Mouse (Mus musculus) mouse embryonic stem cell (cell line): Measurements from ENCODE around the gene Rufy4.

ENCODE experiments used
- in situ Hi-C, 2 experiments: fragments of 300-500 bp; cut with MboI; formaldehyde crosslinking; loops; 1 replicate in 1 of 2; 3 replicates in 1 of 2; pipeline ENCODE4 v1.14.3; 2019 to 2020; ENCODE audit warnings: low sequenced_read_pairs in 2 of 2, low pct_unique_long_range_greater_than_20kb in 1 of 2, mixed read lengths in 1 of 2; ENCODE audit not compliant: unreplicated experiment in 1 of 2

Rufy4 gene

DNA sequence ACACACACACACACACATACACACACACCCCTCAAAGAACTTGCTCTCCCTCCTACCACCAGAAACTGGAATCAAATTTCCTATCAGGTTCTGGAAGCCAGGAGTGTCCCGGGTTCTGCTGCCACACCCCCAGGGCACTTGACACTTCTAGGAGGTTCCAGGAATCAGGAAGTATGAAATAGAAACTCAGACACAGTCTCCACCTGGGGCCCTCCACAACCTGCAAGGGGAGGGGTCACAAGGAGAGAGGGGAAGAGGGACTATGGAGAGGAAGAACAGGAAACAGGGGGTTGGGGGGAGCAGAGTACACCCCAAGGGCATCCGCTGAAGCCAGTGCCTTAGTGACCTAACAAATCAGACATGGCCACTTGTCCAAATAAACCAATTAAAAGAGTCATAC, 56.1 kb downstream of the Rufy4 start:
- in situ Hi-C loops: no loop called here

DNA sequence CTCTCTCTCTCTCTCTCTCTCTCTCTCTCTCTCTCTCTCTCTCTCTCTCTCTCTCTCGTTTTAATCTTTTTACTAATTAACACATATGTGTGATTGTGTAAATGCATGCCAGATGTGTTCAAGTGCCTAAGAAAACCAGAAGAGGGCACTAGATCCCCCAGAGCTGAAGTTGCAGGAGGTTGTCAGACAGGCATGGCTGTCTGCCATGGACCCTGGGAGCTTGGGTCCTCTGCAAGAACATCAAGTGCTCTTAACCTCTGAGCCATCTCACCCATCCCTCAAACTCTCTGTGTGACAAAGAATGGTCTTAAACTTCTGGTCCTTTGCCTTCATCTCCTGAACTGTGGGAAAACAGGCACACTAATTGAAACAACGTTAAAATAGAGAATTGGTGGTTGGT, 57.7 kb downstream of the Rufy4 start:
- in situ Hi-C loops: no loop called here

DNA sequence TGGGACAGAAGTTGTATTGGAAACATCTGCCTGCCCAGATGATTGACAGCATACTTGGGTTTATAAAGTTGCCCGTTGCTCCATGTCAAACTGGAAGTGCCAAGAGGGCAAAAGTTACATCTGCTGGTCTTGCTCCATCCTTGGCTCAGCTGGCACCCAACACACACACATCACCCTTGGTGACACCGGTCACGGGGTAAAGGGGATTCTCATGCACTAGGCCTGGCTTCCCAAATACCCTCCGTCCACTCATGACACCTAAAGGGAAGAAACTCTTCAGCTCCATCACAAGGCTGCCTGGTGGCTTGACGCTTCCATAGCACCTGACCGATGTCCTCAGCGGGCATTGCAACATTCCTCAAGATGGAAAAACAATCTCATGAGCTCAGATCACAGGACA, 65.1 kb downstream of the Rufy4 start:
- in situ Hi-C loops: loop anchor here in 1 of 2 experiments (10.0 kb wide), 1 partner anchor 286 kb away; no protein-coding TSS in a partner anchor

DNA sequence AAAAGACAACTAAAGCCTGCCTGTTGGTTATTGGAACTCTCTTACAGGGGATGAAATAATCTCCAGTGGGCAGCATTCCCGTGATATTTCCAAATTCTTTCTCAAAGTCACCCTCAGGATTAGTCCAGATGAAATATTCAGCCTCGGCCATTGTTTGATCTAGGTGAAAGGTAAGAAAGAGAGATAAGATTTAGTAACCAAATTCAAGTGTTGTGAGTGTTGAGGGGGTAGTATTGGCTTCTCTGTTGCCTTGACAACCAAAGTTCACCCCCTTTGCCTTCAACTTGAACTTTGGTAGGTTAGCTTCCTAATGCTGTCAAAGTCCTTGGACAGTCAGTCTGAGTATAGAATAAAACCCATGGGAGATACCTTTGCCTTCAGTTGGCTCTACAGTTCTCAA, 67.4 kb downstream of the Rufy4 start:
- in situ Hi-C loops: loop anchor here in 1 of 2 experiments (10.0 kb wide), 1 partner anchor 288 kb away; no protein-coding TSS in a partner anchor

DNA sequence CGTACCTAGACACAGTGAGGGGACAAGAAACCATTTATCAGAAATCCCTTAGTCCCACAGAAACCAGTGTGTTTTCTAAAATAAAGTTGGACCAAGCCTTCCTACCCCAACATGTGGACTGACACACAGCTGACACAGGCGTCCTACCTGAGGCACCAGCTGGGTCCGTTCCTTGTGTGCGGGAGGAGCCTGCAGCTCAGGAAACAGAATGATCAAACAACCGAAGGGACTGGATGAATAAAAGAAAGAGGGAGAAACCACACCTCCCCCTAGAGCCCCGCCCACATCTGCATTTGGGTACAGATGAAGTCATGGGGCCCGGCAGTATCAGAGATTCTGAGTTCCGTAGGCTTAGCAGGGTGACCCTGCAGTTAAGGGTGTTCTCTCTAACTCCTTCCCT, 69.1 kb downstream of the Rufy4 start, which contains the start of gene Cxcr1:
TSS of gene Cxcr1 (minus strand) at position 187 of the 400 bp plus-strand sequence.
- in situ Hi-C loops: loop anchor here in 1 of 2 experiments (10.0 kb wide), 1 partner anchor 290 kb away; no protein-coding TSS in a partner anchor

DNA sequence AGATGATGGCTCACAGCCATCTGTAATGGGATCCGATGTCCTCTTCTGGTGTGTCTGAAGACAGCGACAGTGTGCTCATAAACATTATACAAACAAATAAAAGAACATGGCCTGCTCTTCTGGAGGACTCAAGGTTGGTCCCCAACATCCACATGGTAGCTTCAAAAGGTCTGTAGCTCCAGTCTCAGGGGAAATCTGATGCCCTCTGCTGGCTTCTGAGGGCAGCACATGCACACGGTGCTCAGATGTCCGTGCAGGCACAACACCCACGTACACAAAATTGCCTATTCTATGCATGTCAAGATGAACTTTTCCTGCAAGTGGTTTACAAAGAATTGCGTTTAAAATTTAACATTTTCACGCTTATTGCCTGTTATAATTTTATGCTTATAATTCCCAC, 70.6 kb downstream of the Rufy4 start:
- in situ Hi-C loops: loop anchor here in 1 of 2 experiments (10.0 kb wide), 1 partner anchor 291 kb away; no protein-coding TSS in a partner anchor

DNA sequence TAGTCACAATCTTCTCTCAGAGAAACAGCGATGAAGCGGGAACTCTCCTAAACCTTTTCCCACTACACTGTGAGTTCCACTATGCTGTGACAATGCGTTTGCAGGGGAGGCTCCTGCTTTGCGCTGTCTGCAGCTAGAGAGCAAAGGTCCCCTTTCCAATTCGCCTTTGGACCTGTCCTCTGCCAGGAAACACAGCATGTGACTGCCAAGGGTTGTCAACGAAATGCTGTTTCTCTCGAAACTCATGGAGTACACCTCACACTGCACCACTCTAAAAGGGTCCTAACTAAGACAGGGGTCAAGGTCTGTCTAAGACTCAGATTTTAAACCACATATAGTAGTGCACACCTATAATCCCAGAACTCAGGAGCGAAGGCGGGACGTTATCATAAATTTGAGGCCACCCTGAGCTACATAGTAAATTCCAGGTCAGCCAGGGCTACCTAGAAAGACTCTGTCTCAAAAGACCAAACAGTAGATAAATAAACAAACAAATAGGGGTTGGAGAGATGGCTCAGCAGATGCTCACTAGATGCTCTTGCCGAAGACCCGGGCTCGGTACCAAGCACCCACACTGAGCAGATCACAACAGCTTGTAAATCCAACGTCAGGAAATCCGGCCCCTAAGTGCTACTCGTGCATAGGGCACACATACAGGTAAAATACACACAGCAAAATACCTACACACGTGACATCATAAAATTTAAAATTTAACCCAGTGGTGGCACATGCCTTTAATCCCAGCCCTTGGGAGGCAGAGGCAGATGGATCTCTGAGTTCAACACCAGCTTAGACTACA, 71.5 kb downstream of the Rufy4 start:
- in situ Hi-C loops: loop anchor here in 1 of 2 experiments (10.0 kb wide), 1 partner anchor 292 kb away; no protein-coding TSS in a partner anchor
